Mouse (Mus musculus) erythroid progenitor cell, adult 5-6 weeks (primary cell): ENCODE data around the gene Arhgap31. TPM values are rescaled to one million over a fixed set of nuclear protein-coding genes. Genes with fewer than 3 reads are reported as not detected.

ENCODE experiments used
- ATAC-seq: replicated peaks from 2 replicates; pipeline ENCODE4 v1.8.0; 2016; ENCODE audit warnings: moderate number of reproducible peaks, mild to moderate bottlenecking, moderate TSS enrichment, inconsistent platforms; ENCODE audit not compliant: poor library complexity, low FRiP score, severe bottlenecking
- total RNA-seq, 2 experiments: library from RNA; stranded (forward) in 1 of 2; stranded (reverse) in 1 of 2; fragments of 150-400 nt in 1 of 2; fragments of 186-747, 209-891 nt in 1 of 2; gene quantifications; 2 replicates each; pipeline versions ENCODE4 v1.2.3 to v1.2.4; 2015 to 2017; ENCODE audit warnings: low replicate concordance in 2 of 2

Arhgap31 gene
- total RNA-seq, 2 experiments from 2014 or later, result 0.83 to 5.0 TPM

DNA sequence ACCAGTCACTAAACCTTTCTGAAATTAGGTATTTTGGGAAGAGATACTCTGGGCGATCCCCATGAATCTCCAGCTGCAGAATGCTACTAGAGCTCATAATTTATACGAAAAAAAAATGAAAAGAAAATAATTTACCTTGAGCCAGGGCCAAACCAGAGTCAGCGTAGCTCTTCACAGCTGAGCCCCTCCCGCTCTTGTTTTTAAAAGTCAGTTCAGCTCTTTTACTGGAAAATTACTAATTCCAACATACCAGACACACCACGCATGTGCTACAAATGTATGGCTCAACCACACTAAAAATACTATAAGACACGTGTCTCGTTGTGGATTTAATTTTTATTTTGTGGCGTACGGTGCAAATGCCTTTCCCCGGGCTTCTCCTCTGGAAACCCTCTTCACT, 50.5 kb downstream of the Arhgap31 start:
- ATAC-seq, result no peak

GRCm38 (mm10) chr16:38654308-38654707, 58.8 kb downstream of the Arhgap31 start:
- ATAC-seq, result no peak

DNA sequence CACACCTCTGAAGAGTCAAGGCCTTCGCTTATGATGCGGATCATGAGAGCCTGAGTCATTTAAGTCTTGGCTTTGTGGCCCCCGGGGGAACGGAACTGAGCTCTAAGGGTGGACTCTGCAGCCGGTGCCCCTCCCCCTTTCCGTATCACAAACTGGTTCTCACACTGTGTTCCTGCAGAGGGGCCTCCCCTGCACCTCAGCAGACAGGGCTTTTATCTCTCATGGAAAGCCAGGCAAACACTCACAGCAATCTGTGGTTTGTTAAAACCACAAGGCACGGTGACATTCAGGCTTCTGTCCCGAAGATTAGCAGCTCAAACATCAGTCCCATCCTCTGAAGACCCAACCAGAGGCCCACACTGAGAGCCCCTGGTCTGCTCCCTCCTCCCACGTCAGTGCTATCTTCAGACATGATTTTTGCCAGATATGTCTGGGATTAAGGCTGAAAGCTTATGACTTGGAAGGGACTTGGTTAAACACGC, 59.6 kb downstream of the Arhgap31 start:
- no peak for ATAC-seq

GRCm38 (mm10) chr16:38652653-38653052, 60.4 kb downstream of the Arhgap31 start:
- no peak for ATAC-seq

GRCm38 (mm10) chr16:38651721-38652231, 61.3 kb downstream of the Arhgap31 start:
- ATAC-seq, result no peak

- ATAC-seq, result no peak
Measured at GRCm38 (mm10) chr16:38651306-38651705, 61.8 kb downstream of the Arhgap31 start.

DNA sequence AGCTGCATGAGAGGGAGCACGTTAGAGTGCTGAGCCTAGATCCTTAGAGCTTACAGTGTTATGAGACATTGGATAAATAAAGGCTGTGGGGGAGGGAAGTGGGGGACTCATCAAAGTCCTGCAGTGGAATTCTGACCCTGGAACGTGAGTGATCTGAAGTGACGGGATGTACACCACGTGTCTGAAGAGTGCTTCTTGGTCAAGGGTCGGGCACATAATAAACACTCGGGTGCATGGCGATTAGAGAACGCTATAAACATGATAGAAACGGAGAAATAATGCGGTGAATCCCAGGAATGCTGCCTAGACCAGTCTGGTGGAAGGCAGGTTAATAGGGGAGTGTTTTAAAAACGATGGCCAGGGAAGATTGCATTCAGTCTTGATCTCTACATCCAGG, 63.6 kb downstream of the Arhgap31 start:
- ATAC-seq, result no peak

DNA sequence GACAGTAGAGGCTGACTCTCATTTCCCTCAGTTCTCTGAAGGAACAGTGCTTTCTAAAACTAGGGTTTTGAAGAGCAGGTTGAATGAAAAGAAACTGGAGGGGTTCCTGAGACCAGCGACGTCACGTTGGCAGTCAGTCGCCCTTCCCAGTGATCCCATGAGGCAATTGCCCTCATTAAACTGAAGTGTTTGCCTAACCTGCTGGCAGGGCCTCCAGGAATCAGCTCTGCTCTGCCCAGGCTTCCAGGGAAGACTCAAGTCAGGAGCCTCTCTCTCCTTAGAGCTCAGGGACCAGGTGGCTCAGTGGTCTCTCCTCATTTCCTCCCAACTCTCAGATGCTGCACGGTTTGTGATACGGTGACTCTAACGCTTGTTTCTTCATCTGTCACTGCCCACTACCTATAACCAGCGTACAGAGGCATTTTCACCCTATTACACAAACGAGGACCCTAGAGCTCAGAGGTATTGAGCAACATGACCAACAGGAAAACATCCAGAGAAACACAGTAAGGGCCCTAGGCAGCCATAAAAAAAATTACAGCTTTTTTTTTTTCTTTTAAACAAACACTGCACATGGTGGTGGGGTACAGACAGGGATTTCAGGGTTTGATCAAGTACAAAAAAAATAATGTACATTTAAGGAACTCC, 64.2 kb downstream of the Arhgap31 start:
- no peak for ATAC-seq

- no peak for ATAC-seq
Measured at GRCm38 (mm10) chr16:38648155-38648554, 64.9 kb downstream of the Arhgap31 start.

DNA sequence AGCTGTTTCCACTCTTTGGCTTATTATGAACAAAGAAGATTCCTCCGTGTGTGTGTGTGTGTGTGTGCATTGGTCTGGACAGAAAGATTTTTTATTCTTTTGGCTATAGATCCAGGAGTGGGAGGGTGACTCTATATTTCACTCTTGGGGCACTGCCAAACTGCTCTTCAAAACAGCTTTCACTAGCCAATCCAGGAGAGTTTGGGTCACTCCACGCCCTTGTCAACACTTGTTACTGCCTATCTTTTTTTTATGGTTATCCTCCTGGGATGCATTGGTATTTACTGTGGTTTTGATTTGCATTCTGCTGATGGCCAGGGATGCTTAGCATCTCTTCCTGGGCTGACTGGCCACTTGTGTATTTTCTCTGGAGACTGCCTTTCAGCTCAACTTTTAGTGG, 68.6 kb downstream of the Arhgap31 start:
- no peak for ATAC-seq

DNA sequence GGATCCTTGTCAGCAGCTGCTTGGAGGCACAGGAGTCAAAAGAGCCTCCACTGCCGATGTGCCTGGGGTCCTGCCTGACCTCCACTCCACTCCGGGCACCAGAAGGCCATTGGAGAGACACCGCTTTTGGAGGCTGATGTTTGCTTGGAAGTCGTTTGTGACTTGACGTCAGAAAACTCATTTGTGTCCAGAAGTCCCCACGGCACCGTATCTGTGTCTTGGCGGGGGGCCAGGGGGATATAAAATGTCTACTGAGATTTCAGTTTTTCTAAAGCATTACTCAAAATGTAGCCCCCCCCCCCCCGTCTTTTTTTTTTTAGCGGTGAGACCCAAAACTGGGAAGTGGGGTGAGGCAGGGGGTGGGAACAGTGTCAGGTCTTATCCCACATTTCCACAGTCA, 76.0 kb downstream of the Arhgap31 start:
- no peak for ATAC-seq

DNA sequence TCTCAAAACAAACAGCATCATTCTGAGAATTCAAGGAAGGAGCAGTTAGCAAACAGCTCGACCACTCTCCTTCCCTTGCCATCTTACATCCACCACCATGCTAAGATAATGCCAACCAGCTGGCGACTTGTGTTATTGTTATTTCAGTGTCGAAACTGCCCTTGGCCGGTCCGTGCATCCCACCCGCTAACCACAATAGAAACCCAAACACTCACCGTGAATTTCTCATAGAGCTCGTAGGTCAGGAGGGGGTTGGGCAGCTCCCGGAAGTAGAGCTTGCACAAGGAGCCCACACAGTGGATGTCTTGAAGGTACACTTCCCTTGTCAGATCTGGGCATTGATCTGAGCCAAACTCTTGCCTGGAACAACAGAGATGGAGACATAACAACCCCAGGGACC, 76.4 kb downstream of the Arhgap31 start:
- ATAC-seq, result no peak

- no peak for ATAC-seq
Measured at GRCm38 (mm10) chr16:38635833-38636390, 77.2 kb downstream of the Arhgap31 start.

DNA sequence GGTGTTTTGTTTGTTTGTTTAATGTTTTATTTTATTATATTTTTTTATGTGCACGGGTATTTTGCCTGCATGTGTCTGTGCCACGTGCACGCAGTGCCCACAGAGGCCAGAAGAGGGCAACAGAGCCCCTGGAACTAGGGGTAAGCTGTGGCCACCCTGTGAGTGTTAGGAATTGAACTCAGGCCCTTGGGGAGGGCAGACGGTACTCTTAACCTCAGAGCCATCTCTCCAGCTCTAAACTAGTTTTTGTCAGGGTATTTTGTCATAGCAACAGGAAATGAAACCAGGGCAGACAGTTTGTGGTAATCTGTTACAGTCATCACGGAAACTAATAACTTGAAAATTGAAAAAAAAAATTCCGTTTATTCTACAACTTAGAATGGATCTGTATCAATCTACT, 80.9 kb downstream of the Arhgap31 start:
- no peak for ATAC-seq

DNA sequence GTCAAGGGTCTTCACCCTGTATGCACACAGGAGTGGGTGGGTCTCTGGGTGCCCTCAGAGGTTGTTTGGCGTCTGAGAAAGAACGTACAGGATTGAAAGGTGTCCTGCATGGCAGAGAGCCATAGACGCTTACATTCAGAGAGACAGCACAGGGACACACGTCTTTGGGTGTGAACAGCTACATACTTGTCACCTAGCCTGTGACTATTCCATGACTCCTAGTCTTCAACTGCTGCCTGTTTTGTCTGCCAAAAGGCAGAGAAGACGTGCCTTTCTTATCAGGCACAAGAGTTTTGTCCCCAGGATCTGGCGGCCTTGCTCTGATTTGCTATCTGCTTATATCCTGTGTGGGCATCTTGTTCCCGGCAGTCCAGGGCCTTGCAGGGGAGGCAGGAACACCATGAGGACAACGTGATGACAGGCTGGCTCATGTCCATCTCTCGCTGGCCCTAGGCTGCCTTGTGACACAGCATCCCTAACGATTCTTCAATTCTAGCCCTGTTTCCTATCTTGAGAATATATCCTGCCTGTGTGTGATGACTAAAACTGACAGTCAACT, 87.2 kb downstream of the Arhgap31 start:
- no peak for ATAC-seq

DNA sequence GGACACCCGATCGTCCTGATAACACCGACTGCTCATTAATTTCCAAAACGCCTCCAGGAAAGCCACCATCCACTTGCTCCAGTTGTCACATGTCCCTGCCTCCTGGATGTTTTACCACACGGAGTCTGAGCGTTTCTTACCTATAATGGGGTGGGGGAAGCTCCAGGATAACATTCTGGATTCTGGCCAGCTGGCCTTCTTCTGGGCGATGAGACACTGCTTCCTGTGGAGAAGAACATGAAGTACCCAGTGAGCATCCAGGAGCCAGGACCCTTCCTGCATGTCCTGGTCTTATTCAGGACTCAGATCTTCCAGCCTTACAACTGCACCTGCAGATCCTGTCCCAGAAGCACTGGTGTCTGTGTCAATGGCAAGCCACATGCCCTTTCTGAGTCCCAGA, 87.7 kb downstream of the Arhgap31 start:
- no peak for ATAC-seq

GRCm38 (mm10) chr16:38624303-38624702, 88.8 kb downstream of the Arhgap31 start:
- ATAC-seq, result no peak

DNA sequence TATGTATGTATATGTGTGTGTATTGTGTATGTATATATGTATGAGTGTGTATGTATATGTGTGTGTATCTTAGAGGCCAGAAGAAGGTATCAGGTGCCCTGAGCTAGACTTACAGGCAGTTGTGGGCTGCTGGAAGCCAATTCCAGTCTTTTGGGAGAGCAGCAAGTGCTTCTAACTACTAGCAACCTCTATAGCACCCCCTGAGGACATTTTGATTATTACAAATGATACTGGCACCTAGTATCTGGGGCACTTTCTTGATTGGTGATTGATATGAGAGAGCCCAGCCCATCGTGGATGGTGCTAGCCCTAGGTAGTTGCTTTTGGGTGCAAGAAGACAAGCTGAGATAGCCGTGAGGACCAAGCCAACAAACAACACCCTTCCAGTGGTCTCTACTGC, 90.8 kb downstream of the Arhgap31 start:
- ATAC-seq, result no peak

GRCm38 (mm10) chr16:38620696-38621450, 92.2 kb downstream of the Arhgap31 start:
- ATAC-seq, result no peak

GRCm38 (mm10) chr16:38619054-38619453, 94.0 kb downstream of the Arhgap31 start:
- peak; percentile 61 for ATAC-seq

- ATAC-seq, result no peak
Measured at GRCm38 (mm10) chr16:38617977-38618376, 95.1 kb downstream of the Arhgap31 start.
